Mouse (Mus musculus): Measurements from ENCODE around the gene Pou6f1.

- TF ChIP-seq POLR2A (IDR thresholded peaks at IDR 0.05; ENCODE audit: control insufficient read depth, extremely low read depth, insufficient read depth, low read length, poor library complexity) = peak; percentile 59
- peak; percentile 40; the same call in 1 of the 2 replicates for TF ChIP-seq CTCF (IDR thresholded peaks at IDR 0.05; ENCODE audit: borderline replicate concordance, control insufficient read depth, extremely low read depth, insufficient read depth, low read length, poor library complexity)
These were observed 48.2 kb downstream of the Pou6f1 start, which contains the start of gene Tfcp2 for GRCm38 (mm10) chr15:100551326-100552307.
